Mouse (Mus musculus) monocyte, adult 5-6 weeks (primary cell): ENCODE results near the gene Nfyc. TPM values are rescaled to one million over a fixed set of nuclear protein-coding genes. Genes with fewer than 3 reads are reported as not detected.

Experiments used
- ATAC-seq: fragments of 153-309, 156-312 bp; replicated peaks from 2 replicates; pipeline ENCODE4 v1.8.0; 2017; ENCODE audit warnings: mild to moderate bottlenecking; ENCODE audit not compliant: low TSS enrichment, insufficient number of reproducible peaks, severe bottlenecking, poor library complexity, low FRiP score
- total RNA-seq: library from RNA; stranded (forward); fragments of 200-1000, 200-491, 200-594 nt; gene quantifications from 3 replicates; pipeline ENCODE4 v1.2.3, GENCODE M21; 2017

The Nfyc gene
- total RNA-seq, 1 experiment from 2014 or later: 46.7 TPM

- ATAC-seq: peak; percentile 88
These were observed 34.7 kb downstream of the Nfyc start for GRCm38 (mm10) chr4:120796687-120797086.

GRCm38 (mm10) chr4:120795646-120796045 is 35.7 kb downstream of the Nfyc start:
- ATAC-seq: no peak

- ATAC-seq: no peak
These were observed 38.5 kb downstream of the Nfyc start for GRCm38 (mm10) chr4:120792918-120793317.

GRCm38 (mm10) chr4:120790027-120790426 is 41.3 kb downstream of the Nfyc start:
- ATAC-seq: no peak

GRCm38 (mm10) chr4:120755801-120756200 is 75.6 kb downstream of the Nfyc start:
- no peak for ATAC-seq

GRCm38 (mm10) chr4:120755299-120755698 is 76.1 kb downstream of the Nfyc start:
- ATAC-seq: no peak

- ATAC-seq: no peak
These were observed 81.8 kb downstream of the Nfyc start for GRCm38 (mm10) chr4:120749601-120750000.

- no peak for ATAC-seq
These were observed 83.2 kb downstream of the Nfyc start, which contains the start of gene Kcnq4 for GRCm38 (mm10) chr4:120747941-120748866. Gene Kcnq4 (minus strand): TSS chr4:120748612.

GRCm38 (mm10) chr4:120747243-120747792 is 84.1 kb downstream of the Nfyc start:
- ATAC-seq: no peak

- ATAC-seq: no peak
These were observed 84.7 kb downstream of the Nfyc start for GRCm38 (mm10) chr4:120746552-120747150.

- no peak for ATAC-seq
These were observed 85.4 kb downstream of the Nfyc start for GRCm38 (mm10) chr4:120745731-120746551.

GRCm38 (mm10) chr4:120743636-120744035 is 87.7 kb downstream of the Nfyc start:
- ATAC-seq: no peak

- no peak for ATAC-seq
These were observed 90.1 kb downstream of the Nfyc start for GRCm38 (mm10) chr4:120741303-120741702.

GRCm38 (mm10) chr4:120734012-120734622 is 97.3 kb downstream of the Nfyc start:
- no peak for ATAC-seq

- ATAC-seq: no peak
These were observed 98.6 kb downstream of the Nfyc start for GRCm38 (mm10) chr4:120732737-120733136.

GRCm38 (mm10) chr4:120731030-120731644 is 100.2 kb downstream of the Nfyc start:
- no peak for ATAC-seq

GRCm38 (mm10) chr4:120730574-120730973 is 100.8 kb downstream of the Nfyc start:
- no peak for ATAC-seq

- no peak for ATAC-seq
These were observed 101.2 kb downstream of the Nfyc start for GRCm38 (mm10) chr4:120730146-120730545.
